Mouse (Mus musculus) MEL (cell line): ENCODE data around the gene Psmb5.

Source experiments
- CTCF ChIP-seq, 3 experiments: IDR thresholded peaks in 2 of 3; conservative IDR thresholded peaks in 1 of 3; 2 replicates each; pipeline ENCODE4 v1.5.1; 2011 to 2012; ENCODE audit warnings: low read length in 3 of 3, low read depth in 2 of 3, mild to moderate bottlenecking in 2 of 3, improper control_type of control experiment in 1 of 3, inconsistent platforms in 1 of 3, mixed read lengths in 1 of 3, moderate library complexity in 1 of 3; ENCODE audit not compliant: control insufficient read depth in 1 of 3, insufficient read depth in 1 of 3, poor library complexity in 1 of 3, severe bottlenecking in 1 of 3
- E2F4 ChIP-seq: IDR thresholded peaks from 2 replicates; pipeline ENCODE4 v1.6.1; 2011; ENCODE audit warnings: low read depth, low read length, improper control_type of control experiment, borderline replicate concordance
- EP300 ChIP-seq, 2 experiments: IDR thresholded peaks; 2 replicates each; pipeline ENCODE4 v1.6.1; 2011; ENCODE audit warnings: improper control_type of control experiment in 2 of 2, low read length in 2 of 2, low read depth in 1 of 2, mild to moderate bottlenecking in 1 of 2
- MAFK ChIP-seq: IDR thresholded peaks from 2 replicates; pipeline ENCODE4 v1.6.1; 2011; ENCODE audit warnings: low read depth, mild to moderate bottlenecking, low read length, improper control_type of control experiment, borderline replicate concordance
- MAX ChIP-seq: IDR thresholded peaks from 2 replicates; pipeline ENCODE4 v1.6.1; 2011; ENCODE audit warnings: low read length, improper control_type of control experiment
- MEF2A ChIP-seq: IDR thresholded peaks from 2 replicates; pipeline ENCODE4 v1.6.1; 2014; ENCODE audit warnings: low read depth, mild to moderate bottlenecking, inconsistent platforms, low read length, improper control_type of control experiment; ENCODE audit not compliant: poor library complexity, insufficient replicate concordance, severe bottlenecking; ENCODE audit errors: extremely low read depth
- POLR2A ChIP-seq, 2 experiments: IDR thresholded peaks; 2 replicates each; pipeline ENCODE4 v1.6.1; 2011 to 2012; ENCODE audit warnings: low read length in 2 of 2, mild to moderate bottlenecking in 2 of 2, control low read depth in 1 of 2, improper control_type of control experiment in 1 of 2, low read depth in 1 of 2, moderate library complexity in 1 of 2; ENCODE audit not compliant: control insufficient read depth in 1 of 2, insufficient read depth in 1 of 2, poor library complexity in 1 of 2
- POLR2AphosphoS5 ChIP-seq: IDR thresholded peaks from 2 replicates; pipeline ENCODE4 v1.6.1; 2012; ENCODE audit warnings: low read depth, borderline replicate concordance, mild to moderate bottlenecking, inconsistent platforms, low read length, moderate library complexity, mixed read lengths
- RAD21 ChIP-seq: IDR thresholded peaks from 2 replicates; pipeline ENCODE4 v1.6.1; 2011; ENCODE audit warnings: mild to moderate bottlenecking, low read depth, low read length, improper control_type of control experiment
- TAL1 ChIP-seq: IDR thresholded peaks from 2 replicates; pipeline ENCODE4 v1.6.1; 2012; ENCODE audit warnings: mild to moderate bottlenecking, inconsistent platforms, low read length, moderate library complexity, mixed read lengths
- ZKSCAN1 ChIP-seq: IDR thresholded peaks from 2 replicates; pipeline ENCODE4 v1.6.1; 2012; ENCODE audit warnings: low read depth, mild to moderate bottlenecking, inconsistent platforms, low read length, improper control_type of control experiment, moderate library complexity

DNA sequence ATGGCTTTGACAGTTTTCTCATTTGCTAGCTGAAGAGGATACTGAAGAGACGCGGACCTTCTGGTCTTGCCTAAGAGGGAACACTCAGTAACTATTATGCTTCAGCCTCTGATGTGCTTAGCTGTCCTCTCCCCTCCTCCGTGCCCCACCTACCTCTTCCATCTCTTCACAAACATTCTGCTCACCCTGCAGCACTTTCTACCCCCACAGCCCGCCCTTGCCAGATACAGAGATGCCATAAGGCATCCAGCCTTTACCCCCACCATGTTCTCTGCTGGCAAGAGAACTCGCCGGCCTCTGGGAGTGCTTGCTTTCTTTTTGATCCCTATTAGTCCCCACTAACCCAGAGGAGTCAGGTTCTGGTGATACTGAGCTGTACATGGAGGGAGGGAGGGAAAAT lies 7.2 kb downstream of the Psmb5 start:
- TF ChIP-seq MAX (no peak), EP300 (IDR thresholded peaks at IDR 0.05; ENCODE audit: low read depth in 1 of 2, low read length in 2 of 2) (no peak), MEF2A (no peak), TAL1 (no peak), POLR2A (IDR thresholded peaks at IDR 0.05; ENCODE audit: control insufficient read depth in 1 of 2, insufficient read depth in 1 of 2, low read depth in 1 of 2, low read length in 2 of 2, poor library complexity in 1 of 2) (no peak), RAD21 (no peak), E2F4 (no peak), CTCF (IDR thresholded peaks at IDR 0.05 in 2 of 3, conservative IDR thresholded peaks at IDR 0.05 in 1 of 3; ENCODE audit: control insufficient read depth in 1 of 3, insufficient read depth in 1 of 3, low read depth in 2 of 3, low read length in 3 of 3, poor library complexity in 1 of 3, severe bottlenecking in 1 of 3) (no peak), MAFK (no peak), ZKSCAN1 (no peak), POLR2AphosphoS5 (no peak)
